Mouse (Mus musculus): ENCODE results near the gene Ovol2. TPM values are rescaled to one million over a fixed set of nuclear protein-coding genes. Genes with fewer than 3 reads are reported as not detected.

Ovol2 gene
- total RNA-seq, 1 experiment from 2014 or later, result not detected

- DNase-seq, result no peak
Measured at GRCm38 (mm10) chr2:144324218-144324617, 7.7 kb downstream of the Ovol2 start.

- no peak for DNase-seq
Measured at GRCm38 (mm10) chr2:144311372-144311771, 20.6 kb downstream of the Ovol2 start.

GRCm38 (mm10) chr2:144310273-144310672 is 21.7 kb downstream of the Ovol2 start:
- DNase-seq, result no peak

GRCm38 (mm10) chr2:144308561-144308960 is 23.4 kb downstream of the Ovol2 start:
- no peak for DNase-seq

- DNase-seq, result peak; percentile 25
Measured at GRCm38 (mm10) chr2:144305721-144306294, 26.1 kb downstream of the Ovol2 start.

- no peak for DNase-seq
Measured at GRCm38 (mm10) chr2:144301101-144301500, 30.8 kb downstream of the Ovol2 start.

- DNase-seq, result peak; percentile 58
Measured at GRCm38 (mm10) chr2:144299749-144300669, 31.9 kb downstream of the Ovol2 start.

GRCm38 (mm10) chr2:144295145-144295735 is 36.7 kb downstream of the Ovol2 start:
- DNase-seq, result no peak

GRCm38 (mm10) chr2:144291600-144292305 is 40.2 kb downstream of the Ovol2 start:
- no peak for DNase-seq

GRCm38 (mm10) chr2:144290321-144290720 is 41.6 kb downstream of the Ovol2 start:
- no peak for DNase-seq

GRCm38 (mm10) chr2:144281417-144281816 is 50.5 kb downstream of the Ovol2 start:
- no peak for DNase-seq

GRCm38 (mm10) chr2:144280568-144280967 is 51.4 kb downstream of the Ovol2 start:
- DNase-seq, result no peak

- peak; percentile 97 for DNase-seq
Measured at GRCm38 (mm10) chr2:144279742-144280141, 52.2 kb downstream of the Ovol2 start.

GRCm38 (mm10) chr2:144276885-144277284 is 55.1 kb downstream of the Ovol2 start:
- no peak for DNase-seq

- peak; percentile 76 for DNase-seq
Measured at GRCm38 (mm10) chr2:144274741-144275140, 57.2 kb downstream of the Ovol2 start.

GRCm38 (mm10) chr2:144272088-144272487 is 59.9 kb downstream of the Ovol2 start:
- no peak for DNase-seq

- DNase-seq, result peak; percentile 95
Measured at GRCm38 (mm10) chr2:144270507-144271420, 61.2 kb downstream of the Ovol2 start, which contains the start of the genes Mgme1 and Snx5. Gene Mgme1, plus strand, starts transcription at chr2:144270663. Gene Snx5, minus strand, starts transcription at chr2:144270906.

- DNase-seq, result no peak
Measured at GRCm38 (mm10) chr2:144269679-144270475, 62.1 kb downstream of the Ovol2 start.

GRCm38 (mm10) chr2:144269306-144269650 is 62.7 kb downstream of the Ovol2 start:
- no peak for DNase-seq
